Mouse (Mus musculus): ENCODE results near the gene Zcchc7.

DNA sequence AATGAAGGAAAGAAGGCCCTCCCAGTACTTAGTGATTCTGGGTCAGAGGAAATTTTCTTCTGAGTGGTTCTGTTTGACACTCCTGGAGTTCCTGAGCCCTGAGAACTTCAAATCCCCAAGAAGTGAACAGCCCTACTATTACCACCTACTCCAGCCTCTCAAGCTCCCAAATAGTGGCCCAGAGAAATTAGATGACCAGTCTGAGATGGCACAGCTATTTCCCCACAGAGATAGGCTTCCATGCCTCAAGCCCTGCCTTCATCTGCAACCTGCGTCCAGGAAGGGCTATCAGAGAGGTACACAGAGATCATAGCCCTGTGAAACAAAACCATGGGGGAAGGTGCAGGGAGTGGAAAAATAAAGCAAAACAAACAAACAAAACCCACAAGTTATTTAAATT lies 48.8 kb upstream of the Zcchc7 start:
- TF ChIP-seq CTCF (IDR thresholded peaks at IDR 0.05; ENCODE audit: insufficient read depth, low read length) = no peak
- no peak for TF ChIP-seq POLR2A (IDR thresholded peaks at IDR 0.05; ENCODE audit: borderline replicate concordance, extremely low read depth, low read depth, low read length)

All from lung, adult 2 months (tissue).